Mouse (Mus musculus) stomach, embryonic 14.5 days (tissue): ENCODE measurements at regions not wholly inside any gene's neighbourhood (a gene's known extent, or its start where the extent isn't known, plus 50 kb on each side); places are given as distances from the start of the nearest gene placed in this dataset.

ENCODE experiments used
- ATAC-seq: fragments of 200-750 bp; cut with Nextera tagmentation; 2 replicates; pipeline ENCODE4 v1.8.0; 2017; ENCODE audit warnings: low read depth, moderate TSS enrichment; ENCODE audit not compliant: insufficient number of reproducible peaks, insufficient read depth, low FRiP score
- H3K27ac ChIP-seq: fragments of 300-500 bp; sonication (generic); 2 replicates; pipeline ENCODE4 v1.5.1; 2014; ENCODE audit warnings: mild to moderate bottlenecking, low read length, moderate library complexity, mixed read lengths
- H3K27me3 ChIP-seq: fragments of 300-500 bp; sonication (generic); 2 replicates; pipeline ENCODE4 v1.6.1; 2014; ENCODE audit warnings: low read length, control low read depth, mixed read lengths; ENCODE audit not compliant: control insufficient read depth, insufficient read depth
- H3K36me3 ChIP-seq: fragments of 300-500 bp; sonication (generic); 2 replicates; pipeline ENCODE4 v1.6.1; 2014; ENCODE audit warnings: mild to moderate bottlenecking, control low read depth, low read length, moderate library complexity, mixed read lengths; ENCODE audit not compliant: control insufficient read depth, insufficient read depth
- H3K4me1 ChIP-seq: fragments of 300-500 bp; sonication (generic); 2 replicates; pipeline ENCODE4 v1.6.1; 2014; ENCODE audit warnings: low read length, control low read depth, mixed read lengths; ENCODE audit not compliant: control insufficient read depth, insufficient read depth
- H3K4me2 ChIP-seq: fragments of 300-500 bp; sonication (generic); replicated peaks from 2 replicates; pipeline ENCODE4 v1.6.1; 2014; ENCODE audit warnings: low read depth, low read length, control low read depth
- H3K4me3 ChIP-seq: fragments of 300-500 bp; sonication (generic); 2 replicates; pipeline ENCODE4 v1.5.1; 2014; ENCODE audit warnings: low read depth, low read length, control low read depth
- H3K9ac ChIP-seq: fragments of 300-500 bp; sonication (generic); replicated peaks from 2 replicates; pipeline ENCODE4 v1.6.1; 2014; ENCODE audit warnings: low read depth, mild to moderate bottlenecking, control low read depth, low read length, moderate library complexity, mixed read lengths
- H3K9me3 ChIP-seq: fragments of 300-500 bp; sonication (generic); 2 replicates; pipeline ENCODE4 v1.6.1; 2016; ENCODE audit warnings: low read depth, low read length, control low read depth; ENCODE audit not compliant: control insufficient read depth
- WGBS: fragments of 180-500 bp; shearing (Covaris S2); extraction: QIAGEN DNeasy Blood & Tissue Kit; methylation state at CpG from one replicate; pipeline ENCODE4 v1.1.7; 2014; 5-methylcytosine and 5-hydroxymethylcytosine counted together

GRCm38 (mm10) chr12:77798516-77798915 is 395.5 kb upstream of the Gm6657 start:
- H3K4me1 ChIP-seq: no peaks in the 10 kb centered on the region
- no peak overlapping the region for H3K4me2 ChIP-seq
- WGBS: 79% methylated on average over 4 of the region's 4 CpGs
- no peak overlapping the region for H3K27ac ChIP-seq
- ATAC-seq: no peak
- H3K36me3 ChIP-seq: no peaks in the 10 kb centered on the region
- no peak overlapping the region for H3K9ac ChIP-seq
- H3K4me3 ChIP-seq: no peak overlapping the region
- H3K9me3 ChIP-seq: no peaks in the 10 kb centered on the region
- no peaks in the 10 kb centered on the region for H3K27me3 ChIP-seq

GRCm38 (mm10) chr12:77799134-77799770 is 394.8 kb upstream of the Gm6657 start:
- no peak for ATAC-seq
- H3K27ac ChIP-seq: no peak overlapping the region
- no peaks in the 10 kb centered on the region for H3K36me3 ChIP-seq
- no peak overlapping the region for H3K4me2 ChIP-seq
- H3K9ac ChIP-seq: no peak overlapping the region
- WGBS: 55% methylated on average over 12 of the region's 12 CpGs
- no peak overlapping the region for H3K4me3 ChIP-seq
- H3K4me1 ChIP-seq: no peaks in the 10 kb centered on the region
- no peaks in the 10 kb centered on the region for H3K9me3 ChIP-seq
- H3K27me3 ChIP-seq: no peaks in the 10 kb centered on the region

GRCm38 (mm10) chr12:77807674-77808073 is 386.4 kb upstream of the Gm6657 start:
- WGBS: 77% methylated on average over 7 of the region's 7 CpGs
- no peak overlapping the region for H3K27ac ChIP-seq
- no peak overlapping the region for H3K9ac ChIP-seq
- no peaks in the 10 kb centered on the region for H3K27me3 ChIP-seq
- ATAC-seq: no peak
- H3K4me1 ChIP-seq: no peaks in the 10 kb centered on the region
- H3K4me3 ChIP-seq: no peak overlapping the region
- no peaks in the 10 kb centered on the region for H3K9me3 ChIP-seq
- H3K36me3 ChIP-seq: no peaks in the 10 kb centered on the region
- no peak overlapping the region for H3K4me2 ChIP-seq

- Histone ChIP-seq H3K36me3 (no peaks in the 10 kb centered on the region), H3K9ac (no peak overlapping the region), H3K4me1 (no peaks in the 10 kb centered on the region), H3K27ac (no peak overlapping the region), H3K9me3 (no peaks in the 10 kb centered on the region), H3K27me3 (no peaks in the 10 kb centered on the region), H3K4me2 (no peak overlapping the region), H3K4me3 (no peak overlapping the region)
- no peak for ATAC-seq
- 60% methylated on average over 2 of the region's 2 CpGs for WGBS
Observed at GRCm38 (mm10) chr12:77811276-77811675, 382.8 kb upstream of the Gm6657 start.

- H3K4me3 ChIP-seq: no peak overlapping the region
- no peak for ATAC-seq
- 95% methylated on average over 16 of the region's 16 CpGs for WGBS
Observed at GRCm38 (mm10) chr12:77819456-77819855, 374.6 kb upstream of the Gm6657 start.

DNA sequence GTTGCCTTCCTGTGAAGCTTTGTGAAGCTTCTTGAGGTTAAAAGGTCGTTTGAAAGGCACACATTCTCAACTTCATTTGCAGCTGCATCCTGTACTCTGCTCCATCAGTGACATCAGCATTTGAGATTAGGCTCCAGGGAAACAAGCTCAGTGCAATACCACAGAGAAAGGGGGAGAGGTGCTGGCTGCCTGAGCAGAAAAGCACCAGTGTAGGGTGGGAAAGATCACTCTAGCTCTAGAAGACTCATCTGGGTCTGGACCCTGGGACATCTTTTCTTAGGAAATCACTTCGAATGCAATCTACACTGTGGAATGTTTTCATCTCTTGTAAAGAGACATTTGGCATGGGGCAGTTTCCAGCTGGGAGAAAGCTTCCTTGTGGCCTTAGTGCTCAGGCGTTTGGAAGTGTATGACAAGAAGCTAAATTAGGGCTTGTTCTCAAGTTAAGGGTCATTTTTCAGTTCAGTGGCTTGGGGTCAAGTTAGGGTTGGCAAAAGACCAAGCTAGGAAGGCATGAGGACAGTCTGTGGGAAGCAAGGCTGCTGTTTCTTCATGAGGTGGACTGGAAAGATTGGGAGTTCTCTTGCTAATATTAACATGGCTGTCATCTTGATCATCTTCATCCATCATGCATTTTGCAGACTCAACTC is 370.5 kb upstream of the Gm6657 start:
- Histone ChIP-seq H3K9me3 (no peaks in the 10 kb centered on the region), H3K27me3 (no peaks in the 10 kb centered on the region), H3K27ac (no peak overlapping the region), H3K36me3 (no peaks in the 10 kb centered on the region), H3K4me1 (no peaks in the 10 kb centered on the region), H3K4me3 (no peak overlapping the region), H3K4me2 (no peak overlapping the region), H3K9ac (no peak overlapping the region)
- ATAC-seq: no peak
- 24% methylated on average over 3 of the region's 3 CpGs for WGBS

More at GRCm38 (mm10) chr12:77819456-77819855, 374.6 kb upstream of the Gm6657 start:
- H3K4me1 ChIP-seq: no peaks in the 10 kb centered on the region
- H3K36me3 ChIP-seq: no peaks in the 10 kb centered on the region
- no peaks in the 10 kb centered on the region for H3K9me3 ChIP-seq
- no peaks in the 10 kb centered on the region for H3K27me3 ChIP-seq
- no peak overlapping the region for H3K27ac ChIP-seq
- H3K9ac ChIP-seq: no peak overlapping the region
- no peak overlapping the region for H3K4me2 ChIP-seq

DNA sequence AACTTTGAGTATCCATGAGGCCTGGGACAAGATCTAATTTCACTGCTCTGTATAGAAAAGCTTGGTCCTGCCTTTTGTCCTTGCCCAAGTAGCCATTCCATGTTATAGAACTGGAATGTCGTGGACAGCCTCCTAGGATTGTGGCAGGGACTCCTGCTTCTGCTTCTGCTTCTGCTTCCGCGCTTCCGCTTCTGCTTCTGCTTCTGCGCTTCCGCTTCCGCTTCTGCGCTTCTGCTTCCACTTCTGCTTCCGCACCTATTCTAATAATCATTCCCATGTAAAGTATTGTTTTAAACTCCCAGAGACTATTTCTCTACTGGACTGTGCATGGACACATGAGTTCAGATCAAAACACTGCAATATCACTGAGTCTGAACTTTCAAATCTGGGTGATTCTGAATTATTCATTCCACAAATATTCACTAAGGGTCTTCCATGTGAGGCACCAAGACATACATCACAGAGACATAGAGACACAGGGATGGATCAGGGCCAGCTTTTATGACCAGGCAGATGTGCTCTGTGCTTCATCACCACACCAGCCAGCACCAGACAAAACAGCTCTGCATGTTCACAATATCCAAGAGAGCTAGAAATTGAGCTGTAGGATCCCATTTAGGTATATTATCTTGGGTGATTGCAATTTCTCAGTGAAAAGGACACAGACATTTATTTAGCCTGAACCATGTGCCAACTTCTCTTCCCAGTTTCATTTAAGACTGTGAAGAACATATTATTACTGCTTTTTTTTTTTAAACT is 360.5 kb upstream of the Gm6657 start:
- Histone ChIP-seq H3K27me3 (no peaks in the 10 kb centered on the region), H3K4me2 (no peak overlapping the region), H3K27ac (no peak overlapping the region), H3K9me3 (no peaks in the 10 kb centered on the region), H3K9ac (no peak overlapping the region), H3K36me3 (no peaks in the 10 kb centered on the region), H3K4me3 (no peak overlapping the region), H3K4me1 (no peaks in the 10 kb centered on the region)
- 92% methylated on average over 9 of the region's 9 CpGs for WGBS
- ATAC-seq: no peak

DNA sequence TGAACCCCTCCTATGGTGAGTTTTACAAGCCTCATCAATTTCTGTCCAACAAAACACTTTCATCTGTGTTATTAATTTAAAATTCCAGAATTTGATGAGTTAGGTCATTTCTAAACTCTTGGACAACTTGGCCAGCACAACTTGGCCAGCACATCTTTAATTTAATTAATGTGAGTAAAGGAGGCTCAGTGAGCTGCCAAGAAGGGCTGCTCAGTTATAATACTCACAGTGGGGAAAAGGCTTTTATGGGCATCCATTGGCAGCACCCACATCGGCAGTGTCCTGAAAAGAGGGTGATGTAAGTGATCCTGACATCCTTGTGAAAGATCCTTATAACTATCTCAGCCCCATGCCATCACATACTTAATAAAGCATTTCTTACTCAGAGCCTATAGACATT is 359.2 kb upstream of the Gm6657 start:
- 79% methylated on average over 1 of the region's 1 CpGs for WGBS

More for the DNA sequence above, 359.2 kb upstream of the Gm6657 start:
- H3K27ac ChIP-seq: no peak overlapping the region
- H3K9ac ChIP-seq: no peak overlapping the region
- H3K4me3 ChIP-seq: no peak overlapping the region
- no peaks in the 10 kb centered on the region for H3K9me3 ChIP-seq
- no peak for ATAC-seq
- H3K36me3 ChIP-seq: no peaks in the 10 kb centered on the region
- H3K4me1 ChIP-seq: no peaks in the 10 kb centered on the region
- no peak overlapping the region for H3K4me2 ChIP-seq
- H3K27me3 ChIP-seq: no peaks in the 10 kb centered on the region
